Mouse (Mus musculus) B cell, adult 2 months (primary cell): ENCODE data around the gene Rxra.

ENCODE experiments used
- DNase-seq, 2 experiments: peaks; one replicate each; pipeline ENCODE4 v3.0.0; 2022

Gene Rxra

GRCm38 (mm10) chr2:27743863-27744611 lies 67.8 kb downstream of the Rxra start:
- no peak for DNase-seq

- DNase-seq, result no peak
Measured at GRCm38 (mm10) chr2:27744612-27745351, 68.5 kb downstream of the Rxra start.

GRCm38 (mm10) chr2:27745673-27746620 lies 69.7 kb downstream of the Rxra start:
- no peak for DNase-seq

GRCm38 (mm10) chr2:27746854-27747253 lies 70.6 kb downstream of the Rxra start:
- no peak for DNase-seq

DNA sequence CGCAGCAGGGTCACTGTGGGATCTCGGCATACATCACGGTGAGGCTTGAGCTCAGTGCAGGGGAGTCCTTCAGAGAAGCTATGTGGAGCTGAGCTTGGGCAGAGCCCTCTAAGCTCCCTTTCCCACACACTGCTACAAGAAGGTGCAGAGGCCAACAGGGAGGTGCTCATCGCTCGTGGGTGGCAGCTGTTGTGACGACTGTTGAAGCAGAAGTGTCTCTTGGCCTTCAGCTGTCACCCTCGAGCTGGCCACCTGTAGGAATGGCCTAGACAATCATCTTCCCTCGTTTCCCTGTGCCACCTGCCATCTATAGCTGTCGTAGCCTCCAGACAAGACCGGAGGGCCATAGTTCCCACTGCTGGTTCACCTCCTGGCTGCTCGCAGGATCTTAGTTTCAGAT lies 72.7 kb downstream of the Rxra start:
- DNase-seq, result no peak

GRCm38 (mm10) chr2:27750399-27751134 lies 74.3 kb downstream of the Rxra start:
- DNase-seq, result no peak

DNA sequence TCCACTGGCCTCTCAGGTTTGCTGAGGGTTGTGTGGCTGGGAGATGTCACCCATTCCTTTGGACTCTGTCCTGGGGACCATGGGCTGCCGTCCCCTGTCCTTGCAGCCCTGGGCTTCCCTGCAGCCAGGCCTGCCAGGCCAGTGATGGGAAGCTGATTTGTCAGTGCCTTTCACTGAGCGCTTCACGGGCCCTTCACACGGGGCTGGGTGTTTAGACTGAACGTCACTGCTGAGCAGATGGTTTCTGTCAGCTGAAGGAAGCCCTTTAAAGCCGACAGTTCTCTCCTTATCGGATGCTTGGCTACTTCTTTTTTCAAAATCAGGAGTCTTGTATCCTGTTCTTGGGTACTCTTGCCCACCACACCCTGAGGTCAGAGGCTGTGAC lies 74.9 kb downstream of the Rxra start:
- DNase-seq, result no peak

GRCm38 (mm10) chr2:27751803-27752202 lies 75.6 kb downstream of the Rxra start:
- no peak for DNase-seq

- no peak for DNase-seq
Measured at GRCm38 (mm10) chr2:27754094-27754493, 77.9 kb downstream of the Rxra start.

DNA sequence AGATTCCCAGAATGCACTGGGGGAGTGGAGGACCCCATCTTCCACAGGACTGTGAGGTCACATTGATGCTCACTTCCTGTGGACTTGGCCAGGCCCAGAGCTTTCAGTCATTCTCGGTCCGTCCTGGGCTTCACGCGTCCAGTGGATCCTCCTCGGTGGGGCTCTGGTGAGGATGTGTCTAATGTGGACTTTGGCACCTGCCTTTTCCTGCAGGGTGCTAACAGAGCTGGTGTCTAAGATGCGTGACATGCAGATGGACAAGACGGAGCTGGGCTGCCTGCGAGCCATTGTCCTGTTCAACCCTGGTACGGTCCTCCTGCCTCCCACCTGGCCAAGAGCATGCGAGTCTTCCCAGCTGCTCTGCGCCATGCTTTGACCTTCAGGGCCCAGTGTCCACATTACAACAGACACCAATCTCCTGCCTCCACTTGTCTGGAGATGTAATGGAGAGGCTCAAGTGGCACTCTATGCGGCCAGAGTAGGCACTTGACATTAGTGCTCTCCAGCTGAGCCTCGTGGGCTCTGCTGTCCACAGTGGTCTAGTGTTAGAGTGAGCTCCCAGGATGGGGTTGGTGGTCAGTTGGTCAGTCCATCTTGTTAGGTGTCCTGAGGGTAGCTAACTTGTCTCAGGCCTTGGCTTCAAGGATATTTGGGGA lies 79.9 kb downstream of the Rxra start:
- DNase-seq, result no peak

DNA sequence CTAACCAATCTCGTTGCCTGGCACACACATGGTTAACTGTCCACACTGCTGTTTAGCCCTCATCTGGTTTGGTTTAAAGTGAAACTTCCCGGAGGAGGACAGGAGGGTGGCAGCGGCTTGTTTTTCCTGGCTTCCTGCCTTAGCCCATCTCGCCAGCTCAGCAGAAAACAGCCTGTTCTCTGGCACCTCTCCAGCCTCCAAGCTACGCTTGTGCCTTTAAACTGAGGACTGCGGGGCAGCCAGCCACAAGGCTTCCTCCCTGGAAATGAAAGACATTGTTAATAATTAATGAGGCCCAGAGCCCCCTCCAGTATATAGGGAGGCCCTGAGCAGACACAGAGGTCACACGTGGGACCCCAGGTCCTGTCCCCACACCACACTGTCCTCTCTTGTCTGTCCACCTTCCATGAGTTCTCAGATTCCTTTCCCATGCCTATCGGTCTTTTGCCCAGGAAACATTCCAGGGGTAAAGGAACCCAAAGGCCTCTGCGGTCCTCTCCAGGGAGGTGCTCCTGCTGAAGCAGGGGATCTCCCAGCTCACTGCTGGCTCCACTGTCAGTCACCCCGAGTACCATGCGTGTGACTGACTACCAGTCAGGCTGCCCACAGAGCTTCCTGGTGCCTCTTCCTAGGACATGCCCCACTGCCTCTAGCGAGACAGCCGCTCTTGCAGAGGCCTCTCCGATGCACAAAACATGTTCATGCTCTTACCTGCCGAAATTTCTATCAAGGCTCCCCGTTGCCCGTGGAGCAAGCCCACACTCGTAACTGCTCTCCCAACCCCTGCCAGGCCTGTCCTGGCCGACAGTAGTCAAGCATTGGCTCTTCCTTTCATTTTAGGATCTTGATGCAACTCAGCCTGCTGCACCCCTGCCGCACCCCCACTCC lies 82.4 kb downstream of the Rxra start:
- no peak for DNase-seq

DNA sequence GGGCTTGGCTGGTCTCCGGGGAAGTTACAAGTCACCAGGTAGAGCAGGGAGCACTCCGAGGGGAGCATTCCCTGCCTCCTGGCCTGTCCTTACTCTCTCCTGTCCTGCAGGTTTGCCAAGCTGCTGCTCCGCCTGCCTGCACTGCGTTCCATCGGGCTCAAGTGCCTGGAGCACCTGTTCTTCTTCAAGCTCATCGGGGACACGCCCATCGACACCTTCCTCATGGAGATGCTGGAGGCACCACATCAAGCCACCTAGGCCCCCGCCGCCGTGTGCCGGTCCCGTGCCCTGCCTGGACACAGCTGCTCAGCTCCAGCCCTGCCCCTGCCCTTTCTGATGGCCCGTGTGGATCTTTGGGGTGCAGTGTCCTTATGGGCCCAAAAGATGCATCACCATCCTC lies 83.2 kb downstream of the Rxra start:
- DNase-seq, result no peak

GRCm38 (mm10) chr2:27761260-27761995 lies 85.2 kb downstream of the Rxra start:
- DNase-seq, result no peak

DNA sequence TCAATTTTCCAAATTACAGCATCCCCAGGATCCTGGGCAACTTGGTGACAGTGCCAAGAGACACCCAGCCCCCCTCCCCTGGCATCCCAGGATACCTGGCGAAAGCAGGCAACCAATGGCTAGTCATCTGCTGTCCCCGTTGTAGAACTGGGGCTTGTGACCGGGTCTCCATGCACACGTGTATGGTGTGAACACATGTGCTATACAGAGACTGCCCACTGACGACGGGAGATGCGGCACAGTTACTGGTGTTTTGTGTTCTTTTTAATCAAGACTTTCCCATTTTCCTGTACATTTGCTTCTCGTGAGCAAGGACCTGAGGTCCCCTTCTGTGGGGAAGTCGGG lies 85.7 kb downstream of the Rxra start:
- no peak for DNase-seq

GRCm38 (mm10) chr2:27762509-27762908 lies 86.3 kb downstream of the Rxra start:
- no peak for DNase-seq

DNA sequence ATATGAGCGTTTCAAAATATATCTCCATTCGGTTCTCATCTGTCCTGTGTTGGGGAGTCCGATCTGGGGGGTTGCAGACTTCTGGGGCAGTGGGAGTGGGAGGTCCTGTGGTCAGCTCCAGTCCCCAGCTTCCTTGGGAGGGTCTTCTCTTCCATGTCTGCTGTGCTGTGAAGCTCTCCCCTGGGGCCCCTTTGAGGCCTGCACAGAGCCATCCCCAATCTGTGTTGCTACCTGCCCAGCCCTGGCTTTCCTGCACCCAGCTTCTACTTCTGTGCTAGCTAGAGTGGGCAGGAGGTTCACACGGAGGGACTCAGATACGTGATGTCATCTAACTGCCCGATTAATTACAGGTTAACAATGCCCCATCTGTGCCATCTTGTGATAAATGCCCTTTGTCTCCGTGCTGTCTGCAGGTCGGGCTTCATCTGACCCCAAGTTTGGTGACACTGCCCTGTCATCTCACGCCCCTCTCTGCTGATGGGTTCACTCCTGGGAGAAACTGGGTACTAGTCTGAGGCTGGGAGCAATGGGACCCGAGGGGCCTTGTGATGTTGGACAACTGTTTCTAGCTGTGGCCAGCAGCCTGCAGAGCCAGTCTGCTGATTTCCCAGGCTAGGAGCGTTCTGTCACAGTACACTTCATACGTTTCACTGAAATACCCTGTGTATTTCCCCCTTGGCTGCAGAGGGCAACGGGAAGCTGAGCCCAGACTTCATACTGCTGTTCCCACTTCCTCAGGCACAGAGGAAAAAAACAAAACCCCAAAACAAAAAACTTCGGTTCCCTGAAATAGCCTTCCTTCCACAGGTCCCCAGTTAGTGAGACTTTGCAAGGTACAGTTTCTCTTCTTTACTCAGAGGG lies 86.9 kb downstream of the Rxra start:
- DNase-seq, result no peak

DNA sequence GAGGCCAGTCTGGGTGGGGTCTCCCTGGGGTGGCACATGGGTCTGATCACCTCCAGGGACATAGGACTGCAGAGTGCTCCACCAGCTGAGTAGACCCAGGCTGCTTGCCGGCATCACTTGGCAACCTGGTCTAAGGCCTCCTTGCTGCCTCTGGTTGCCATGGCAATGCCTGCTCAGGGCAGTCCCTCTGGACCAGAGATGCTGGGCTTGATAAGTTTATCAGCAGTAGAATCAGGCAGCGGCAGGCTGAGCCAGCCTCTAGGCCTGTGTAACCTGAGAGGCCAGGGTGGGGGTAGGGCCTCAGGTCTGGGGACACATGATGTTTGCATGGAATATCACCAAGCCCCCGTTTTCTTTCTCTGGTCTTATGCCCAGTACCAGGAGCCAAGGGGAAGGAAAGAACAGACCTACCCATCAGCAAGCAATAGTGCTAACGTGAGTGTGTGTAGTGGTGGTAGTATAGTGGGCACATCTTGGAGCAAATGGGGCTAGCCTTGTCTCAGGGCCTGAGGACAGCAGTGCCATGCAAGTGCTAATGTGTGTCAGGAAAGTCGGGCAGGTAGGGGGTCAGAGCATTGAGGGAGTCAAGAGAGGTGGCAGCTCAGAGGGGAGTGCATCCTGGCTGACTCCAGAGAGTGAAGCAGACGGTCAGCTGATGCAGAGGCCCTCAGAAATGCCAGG lies 88.2 kb downstream of the Rxra start:
- no peak for DNase-seq

DNA sequence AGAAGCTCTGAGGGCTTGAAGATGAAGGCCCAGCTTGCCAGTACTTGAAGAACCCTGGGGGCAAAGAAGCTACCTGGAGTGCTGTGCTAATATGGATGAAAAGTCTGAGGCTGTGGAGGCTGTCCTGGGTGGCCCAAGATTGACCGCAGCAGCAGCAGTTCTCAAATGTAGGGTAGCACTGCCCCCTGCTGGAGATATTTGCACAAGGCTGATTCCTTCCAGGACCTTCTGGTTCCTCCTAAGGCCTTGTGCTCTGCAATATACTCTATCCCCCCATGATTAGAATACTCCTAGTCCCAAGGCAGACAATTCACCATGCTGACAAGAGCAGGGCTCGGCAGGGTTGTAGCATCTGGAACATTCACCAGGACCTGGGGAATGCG lies 88.7 kb downstream of the Rxra start:
- peak; percentile 81 to 82 for DNase-seq

DNA sequence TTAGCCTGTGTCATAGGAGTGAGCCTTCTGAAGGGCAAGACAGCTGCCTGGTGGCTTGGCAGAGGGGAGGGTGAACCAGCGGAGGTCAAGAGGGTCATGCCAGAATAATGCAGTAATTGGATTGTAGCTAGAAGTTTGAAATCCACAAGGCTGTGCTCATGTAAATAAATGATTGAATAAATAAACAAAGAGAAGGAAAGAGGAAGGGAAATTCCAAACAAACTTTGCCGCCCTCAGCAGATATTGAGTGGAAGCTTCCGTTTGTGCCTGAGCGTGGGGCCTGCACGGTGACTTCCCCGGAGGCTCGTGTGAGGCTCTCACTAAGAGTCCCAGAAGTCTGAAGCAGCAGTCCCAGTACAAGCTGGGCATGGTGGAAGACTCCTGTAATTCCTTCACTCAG lies 91.5 kb downstream of the Rxra start:
- no peak for DNase-seq
